In the genomic region with DNA sequence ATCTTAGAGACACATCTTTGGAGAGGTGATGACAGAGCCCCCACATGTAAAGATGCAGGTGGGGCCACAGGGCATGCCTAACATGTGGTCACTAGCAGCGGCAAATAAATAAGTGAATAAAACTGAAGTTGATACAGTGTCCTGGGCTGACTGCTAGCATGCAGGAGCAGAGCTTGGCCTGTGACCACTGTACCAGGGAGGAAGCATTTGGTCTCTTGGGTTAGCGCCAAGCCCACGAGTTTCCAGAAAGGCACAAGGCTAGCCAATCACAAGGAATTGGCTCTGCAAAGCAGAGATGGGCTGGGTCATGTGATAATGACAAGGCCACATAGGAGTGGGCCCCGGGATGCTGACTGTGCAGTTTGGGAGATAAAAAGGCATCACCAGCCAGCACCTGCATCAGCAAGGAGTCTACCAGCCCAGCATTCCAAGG, we compare ENCODE assay signal across 8 mouse cellular contexts. TPM values are rescaled to one million over a fixed set of nuclear protein-coding genes. Genes with fewer than 3 reads are reported as not detected.
DNase-seq lines count a peak whose midpoint lies in the region; ATAC-seq and TF ChIP-seq lines count a peak whose summit lies in the region.

No protein-coding gene starts in this region.

- TF ChIP-seq POLR2A in heart, adult 2 months (IDR thresholded peaks at IDR 0.05; ENCODE audit: insufficient read depth, low read depth, low read length), result no peak

- DNase-seq in heart, adult 2 months, result peak; percentile 17 to 29
- DNase-seq in heart, postnatal 25 days (ENCODE audit: low spot score), result no peak
- peak; percentile 20 to 24 for DNase-seq in adrenal gland, postnatal 36 days
- peak; percentile 32 to 58 for DNase-seq in heart, postnatal 14 days
- no peak for DNase-seq in layer of hippocampus, postnatal 25 days (ENCODE audit: extremely low spot score in 1 of 2, low spot score in 1 of 2)

- no peaks in the 10 kb centered on the region for H3K9me3 ChIP-seq in megakaryocyte, embryonic 14.5 days
- no peaks in the 10 kb centered on the region for H3K9me3 ChIP-seq in hindbrain, embryonic 16.5 days (ENCODE audit: control insufficient read depth, low read length)

- no peak overlapping the region for H3K4me3 ChIP-seq in heart, adult 2 months
- H3K4me3 ChIP-seq in megakaryocyte, embryonic 14.5 days (replicated peaks), result peak overlapping the region; percentile 8
- no peak overlapping the region for H3K4me3 ChIP-seq in hindbrain, embryonic 16.5 days (ENCODE audit: low read length)

- no peaks in the 10 kb centered on the region for H3K36me3 ChIP-seq in heart, adult 2 months (ENCODE audit: control insufficient read depth, insufficient read depth, low read length)
- H3K36me3 ChIP-seq in megakaryocyte, embryonic 14.5 days (replicated peaks; ENCODE audit: low read length), result no peaks in the 10 kb centered on the region
- no peaks in the 10 kb centered on the region for H3K36me3 ChIP-seq in hindbrain, embryonic 16.5 days (ENCODE audit: control insufficient read depth, insufficient read depth, low read length)

- WGBS in heart, adult 2 months, result 24% methylated on average over 4 of the region's 4 CpGs
- 83% methylated on average over 4 of the region's 4 CpGs for WGBS in hindbrain, embryonic 16.5 days

- TF ChIP-seq CTCF in heart, adult 2 months (IDR thresholded peaks at IDR 0.05), result no peak

- H3K27ac ChIP-seq in heart, adult 2 months, result no peak overlapping the region
- H3K27ac ChIP-seq in hindbrain, embryonic 16.5 days (ENCODE audit: low read depth, low read length), result no peak overlapping the region

- no peak for TF ChIP-seq EP300 in heart, adult 2 months (IDR thresholded peaks at IDR 0.05; ENCODE audit: insufficient read depth, low read depth, low read length)

- H3K4me2 ChIP-seq in hindbrain, embryonic 16.5 days (ENCODE audit: low read length), result no peak overlapping the region

- ATAC-seq in hindbrain, embryonic 16.5 days, result no peak
- no peak for ATAC-seq in frontal cortex, adult (ENCODE audit: low TSS enrichment)

- H3K9ac ChIP-seq in heart, adult 2 months (ENCODE audit: low read depth, low read length), result no peak overlapping the region
- no peak overlapping the region for H3K9ac ChIP-seq in hindbrain, embryonic 16.5 days (ENCODE audit: low read depth, low read length)

- H3K79me2 ChIP-seq in heart, adult 2 months (replicated peaks; ENCODE audit: control insufficient read depth, insufficient read depth, low read length), result no peaks in the 10 kb centered on the region

- H3K4me1 ChIP-seq in heart, adult 2 months (ENCODE audit: control insufficient read depth, insufficient read depth, low read length), result peaks cover 2% of the 10 kb centered on the region; the same call in 1 of the 2 replicates
- peaks cover 21% of the 10 kb centered on the region for H3K4me1 ChIP-seq in megakaryocyte, embryonic 14.5 days
- no peaks in the 10 kb centered on the region for H3K4me1 ChIP-seq in hindbrain, embryonic 16.5 days (ENCODE audit: control insufficient read depth, insufficient read depth, low read depth, low read length)

- intact Hi-C loops in heart, adult 2 months (cut with DNase I), result no loop called here
- intact Hi-C loops in heart, postnatal 25 days (cut with DNase I), result no loop called here
- intact Hi-C loops in heart, postnatal 14 days (cut with DNase I), result no loop called here

- H3K27me3 ChIP-seq in heart, adult 2 months (ENCODE audit: control insufficient read depth, insufficient read depth, low read length), result no peaks in the 10 kb centered on the region
- peaks cover 2% of the 10 kb centered on the region for H3K27me3 ChIP-seq in megakaryocyte, embryonic 14.5 days (replicated peaks)
- H3K27me3 ChIP-seq in hindbrain, embryonic 16.5 days (replicated peaks; ENCODE audit: control insufficient read depth, insufficient read depth, low read length), result no peaks in the 10 kb centered on the region

RNA-seq across cellular contexts. Expression of gene Uspl1, which starts 47.2 kb away (rescaled TPM):
- total RNA-seq in heart, adult 2 months (2021), result 10 to 100 TPM; 17.5 to 21.0 TPM
- 7.4 and 13.4 TPM in 2 replicates for polyA plus RNA-seq in heart, adult 2 months (2012; rRNA removed)
- 10 to 100 TPM; 16.2 to 17.4 TPM for total RNA-seq in heart, postnatal 25 days (2021)
- total RNA-seq in adrenal gland, postnatal 36 days (2021), result 10 to 100 TPM; 29.9 to 40.6 TPM
- total RNA-seq in heart, postnatal 14 days (2021), result 10 to 100 TPM; 17.6 to 19.6 TPM
- polyA plus RNA-seq in megakaryocyte, embryonic 14.5 days (2012; ENCODE audit: insufficient read depth, low replicate concordance), result 0.91 TPM in 1 of 2 replicates, not detected in the other
- total RNA-seq in layer of hippocampus, postnatal 25 days (2021), result 10 to 100 TPM; 35.7 to 36.3 TPM
- polyA plus RNA-seq in hindbrain, embryonic 16.5 days (2015; fragmentation: Nextera tagmentation; extraction: Ambion mirVana), result 48.4 and 52.0 TPM in 2 replicates

RNA-seq across cellular contexts. Expression of gene Hmgb1, which starts 47.3 kb away (rescaled TPM):
- total RNA-seq in heart, adult 2 months (2021), result 100 to 1,000 TPM in 1 of 2 experiments, 10 to 100 TPM in 1; 88.9 to 103 TPM
- polyA plus RNA-seq in heart, adult 2 months (2012; rRNA removed), result 23.7 and 42.4 TPM in 2 replicates
- total RNA-seq in heart, postnatal 25 days (2021), result 10 to 100 TPM; 83.8 to 97.6 TPM
- 100 to 1,000 TPM; 141 to 161 TPM for total RNA-seq in adrenal gland, postnatal 36 days (2021)
- 100 to 1,000 TPM; 119 to 130 TPM for total RNA-seq in heart, postnatal 14 days (2021)
- polyA plus RNA-seq in megakaryocyte, embryonic 14.5 days (2012; ENCODE audit: insufficient read depth, low replicate concordance), result 21.8 and 484 TPM in 2 replicates
- total RNA-seq in layer of hippocampus, postnatal 25 days (2021), result 100 to 1,000 TPM; 139 to 159 TPM
- polyA plus RNA-seq in hindbrain, embryonic 16.5 days (2015; fragmentation: Nextera tagmentation; extraction: Ambion mirVana), result 634 and 655 TPM in 2 replicates

Comparison
In these comparisons a context has a peak if more than half of its experiments do, and no peak if none do; other contexts are left out.
1. DNase-seq: peak in heart, adult 2 months (2 of 2), adrenal gland, postnatal 36 days (2 of 2) and heart, postnatal 14 days (2 of 2); none in heart, postnatal 25 days (single experiment) and layer of hippocampus, postnatal 25 days (0 of 2).